Mouse (Mus musculus) hindbrain, embryonic 13.5 days (tissue): Measurements from ENCODE around the gene Pltp. TPM values are rescaled to one million over a fixed set of nuclear protein-coding genes. Genes with fewer than 3 reads are reported as not detected.
"Not testable (repeated sequence)": the region's sequence is repeated elsewhere in the genome, so short reads cannot be mapped to it uniquely, and the experiment has no call there.

ENCODE experiments used
- ATAC-seq: fragments of 200-750 bp; cut with Nextera tagmentation; 2 replicates; pipeline ENCODE4 v1.8.0; 2017; ENCODE audit warnings: moderate TSS enrichment; ENCODE audit not compliant: low FRiP score
- H3K27ac ChIP-seq: fragments of 300-500 bp; sonication (generic); 2 replicates; pipeline ENCODE4 v1.5.1; 2015; ENCODE audit warnings: inconsistent platforms, mild to moderate bottlenecking, moderate library complexity
- H3K27me3 ChIP-seq: fragments of 300-500 bp; sonication (generic); 2 replicates; pipeline ENCODE4 v1.6.1; 2015; ENCODE audit warnings: mild to moderate bottlenecking, inconsistent platforms
- H3K36me3 ChIP-seq: fragments of 300-500 bp; sonication (generic); 2 replicates; pipeline ENCODE4 v1.6.1; 2015; ENCODE audit warnings: mild to moderate bottlenecking, inconsistent platforms
- H3K4me1 ChIP-seq: fragments of 300-500 bp; sonication (generic); replicated peaks from 2 replicates; pipeline ENCODE4 v1.6.1; 2015; ENCODE audit warnings: inconsistent platforms
- H3K4me2 ChIP-seq: fragments of 300-500 bp; sonication (generic); 2 replicates; pipeline ENCODE4 v1.6.1; 2015; ENCODE audit warnings: inconsistent platforms, mild to moderate bottlenecking, moderate library complexity
- H3K4me3 ChIP-seq: fragments of 300-500 bp; sonication (generic); 2 replicates; pipeline ENCODE4 v1.5.1; 2015; ENCODE audit warnings: mild to moderate bottlenecking, inconsistent platforms
- H3K9ac ChIP-seq: fragments of 300-500 bp; sonication (generic); 2 replicates; pipeline ENCODE4 v1.6.1; 2015; ENCODE audit warnings: mild to moderate bottlenecking, inconsistent platforms
- H3K9me3 ChIP-seq: fragments of 300-500 bp; sonication (generic); 2 replicates; pipeline ENCODE4 v1.6.1; 2016; ENCODE audit warnings: inconsistent platforms
- WGBS: fragments of 180-500 bp; shearing (Covaris S2); methylation state at CpG from one replicate; pipeline ENCODE4 v1.1.7; 2015; 5-methylcytosine and 5-hydroxymethylcytosine counted together
- polyA plus RNA-seq: library from polyadenylated mRNA; unstranded; fragments of >200 nt; fragmentation: Nextera tagmentation; extraction: Ambion mirVana; gene quantifications from 2 replicates; pipeline ENCODE4 v1.2.1, GENCODE M21; 2015

The Pltp gene
- polyA plus RNA-seq, 1 experiment from 2014 or later = 127 TPM

DNA sequence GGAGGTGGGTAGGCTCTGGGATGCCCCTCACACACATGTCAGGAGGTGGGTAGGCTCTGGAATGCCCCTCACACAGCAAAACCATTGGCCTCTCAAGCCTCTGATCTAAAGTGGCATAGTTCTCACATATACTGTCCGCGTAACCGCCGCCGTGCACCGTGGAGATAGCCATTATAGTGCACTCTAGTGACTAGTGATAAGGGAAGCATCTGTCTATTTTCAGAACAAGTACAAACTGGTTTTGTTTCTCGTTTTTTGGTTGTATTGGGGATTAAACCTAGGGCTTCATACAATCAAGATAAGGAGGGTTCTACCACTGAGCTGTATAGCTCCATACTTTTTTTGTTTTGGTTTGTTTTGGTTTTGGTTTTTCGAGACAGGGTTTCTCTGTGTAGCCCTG lies 41.7 kb downstream of the Pltp start:
- Histone ChIP-seq H3K27me3 (no peaks in the 10 kb centered on the region), H3K36me3 (peaks cover 37% of the 10 kb centered on the region), H3K9me3 (no peaks in the 10 kb centered on the region), H3K27ac (no peak overlapping the region), H3K4me3 (no peak overlapping the region), H3K9ac (no peak overlapping the region), H3K4me1 (no peaks in the 10 kb centered on the region), H3K4me2 (no peak overlapping the region)
- ATAC-seq = no peak
- 95% methylated on average over 8 of the region's 8 CpGs for WGBS

DNA sequence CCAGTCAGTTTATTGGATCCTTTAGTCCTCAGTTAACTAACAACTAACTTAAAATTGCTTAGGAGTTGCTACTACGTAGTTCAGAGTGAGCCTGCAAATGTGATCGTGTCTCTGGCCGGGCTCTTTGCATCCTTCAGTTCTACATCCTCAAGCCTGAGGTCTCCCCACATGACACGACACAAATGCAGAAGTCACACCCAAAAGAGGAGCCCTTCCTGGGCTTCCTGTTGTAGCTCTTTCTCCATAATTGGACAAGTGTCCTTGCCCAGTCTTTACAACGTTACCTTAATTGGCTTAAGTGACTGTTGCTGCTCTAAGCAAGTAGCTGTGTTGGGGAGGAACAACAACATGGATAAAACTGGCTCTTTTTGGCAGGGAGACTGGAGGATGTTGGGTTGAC lies 42.2 kb downstream of the Pltp start:
- no peaks in the 10 kb centered on the region for H3K27me3 ChIP-seq
- H3K4me1 ChIP-seq = no peaks in the 10 kb centered on the region
- WGBS = 94% methylated on average over 5 of the region's 5 CpGs
- no peak overlapping the region for H3K4me3 ChIP-seq
- H3K4me2 ChIP-seq = no peak overlapping the region
- ATAC-seq = no peak
- H3K9me3 ChIP-seq = no peaks in the 10 kb centered on the region
- H3K36me3 ChIP-seq = peaks cover 32% of the 10 kb centered on the region
- no peak overlapping the region for H3K27ac ChIP-seq
- no peak overlapping the region for H3K9ac ChIP-seq

GRCm38 (mm10) chr2:164813557-164813956 lies 44.0 kb downstream of the Pltp start:
- H3K4me2 ChIP-seq = no peak overlapping the region
- no peak overlapping the region for H3K27ac ChIP-seq
- peaks cover 39% of the 10 kb centered on the region for H3K36me3 ChIP-seq
- no peaks in the 10 kb centered on the region for H3K27me3 ChIP-seq
- H3K4me3 ChIP-seq = no peak overlapping the region
- no peaks in the 10 kb centered on the region for H3K4me1 ChIP-seq
- WGBS = 76% methylated on average over 2 of the region's 2 CpGs
- ATAC-seq = no peak
- H3K9ac ChIP-seq = no peak overlapping the region; the same call in 1 of the 2 replicates
- H3K9me3 ChIP-seq = no peaks in the 10 kb centered on the region

- Histone ChIP-seq H3K27me3 (no peaks in the 10 kb centered on the region), H3K4me2 (peak overlapping the region; percentile 66), H3K9ac (no peak overlapping the region), H3K36me3 (peaks cover 25% of the 10 kb centered on the region), H3K4me3 (peak overlapping the region; percentile 84; the same call in 1 of the 2 replicates), H3K9me3 (no peaks in the 10 kb centered on the region), H3K27ac (no peak overlapping the region), H3K4me1 (peaks cover 49% of the 10 kb centered on the region)
- WGBS = 86% methylated on average over 7 of the region's 7 CpGs
- ATAC-seq = no peak
Observed at GRCm38 (mm10) chr2:164806614-164807013, 50.9 kb downstream of the Pltp start.

DNA sequence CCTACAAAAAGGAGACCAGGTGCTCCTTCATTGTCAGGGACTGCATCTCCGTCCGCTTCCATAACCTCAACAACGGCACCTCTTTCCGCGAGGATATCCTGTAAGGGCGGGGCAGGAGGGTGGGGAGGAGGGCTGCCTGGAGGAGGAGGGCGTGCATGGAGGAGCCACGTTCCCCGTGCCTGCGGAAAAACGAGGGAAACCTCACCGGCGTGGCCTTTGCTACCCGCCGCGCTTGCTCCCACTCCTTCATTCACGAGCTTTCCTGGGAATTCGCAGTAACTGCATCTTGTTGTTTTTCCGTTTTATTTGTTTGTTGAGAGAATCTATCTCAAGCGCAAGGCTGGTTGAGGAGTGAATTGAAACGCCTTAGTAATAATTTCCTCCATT lies 52.2 kb downstream of the Pltp start:
- 1% methylated on average over 21 of the region's 21 CpGs for WGBS

DNA sequence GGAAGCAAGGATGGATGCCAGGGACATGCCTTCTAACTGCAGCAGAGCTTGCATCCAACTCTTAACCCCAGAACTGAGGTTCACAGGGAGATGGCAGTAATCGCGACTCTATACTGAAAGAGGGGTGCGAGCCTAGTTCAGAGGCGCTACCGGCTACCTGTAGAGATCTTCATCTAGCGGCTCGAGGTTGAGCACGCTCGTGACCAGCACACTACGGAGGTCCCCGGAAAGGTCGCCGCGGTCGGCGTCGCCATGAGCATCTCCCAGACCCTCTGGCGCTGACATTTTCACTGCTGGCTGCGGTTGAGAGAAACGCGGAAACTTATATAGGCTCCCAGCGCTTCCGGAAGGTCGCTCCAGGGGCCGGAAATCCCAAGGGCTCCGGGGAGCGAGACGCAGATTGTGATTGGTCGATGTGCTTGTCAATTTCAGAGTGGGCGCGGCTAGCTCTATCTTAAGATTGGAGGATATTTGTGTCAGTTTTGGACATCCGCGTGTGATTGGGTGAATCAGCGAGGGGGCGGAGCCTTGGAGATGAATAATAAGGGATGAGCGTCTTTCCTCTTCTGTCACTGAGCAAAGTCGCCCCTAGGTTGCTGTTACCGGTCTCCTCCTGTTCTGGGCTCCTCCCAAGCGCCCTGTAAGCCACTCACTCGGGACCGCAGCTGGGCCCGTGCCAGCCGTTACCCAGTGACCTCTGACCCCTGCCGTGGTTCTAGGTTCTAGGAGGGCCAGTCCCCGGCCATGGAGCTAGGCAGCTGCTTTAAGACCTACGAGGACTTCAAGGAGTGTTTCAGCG lies 52.8 kb downstream of the Pltp start, which contains the start of the genes Acot8 and Zswim3:
Acot8 (minus strand) TSS at position 350 of the 799 bp plus-strand sequence.
Zswim3 (plus strand) TSS at position 566 of the 799 bp plus-strand sequence.
- H3K27me3 ChIP-seq = no peaks in the 10 kb centered on the region
- H3K9ac ChIP-seq = peak within 1 kb of the TSS; percentile 85
- no peaks in the 10 kb centered on the region for H3K9me3 ChIP-seq
- H3K4me2 ChIP-seq = peak within 1 kb of the TSS; percentile 70
- peak within 1 kb of the TSS; percentile 84 for H3K4me3 ChIP-seq
- peak within 1 kb of the TSS; percentile 93 for H3K27ac ChIP-seq
- under 1% methylated on average over 46 of the region's 47 CpGs for WGBS
- H3K4me1 ChIP-seq = peaks cover 49% of the 10 kb centered on the region
- ATAC-seq = peak; percentile 96
- H3K36me3 ChIP-seq = peaks cover 37% of the 10 kb centered on the region

More for the DNA sequence above, 52.2 kb downstream of the Pltp start:
- H3K36me3 ChIP-seq = peaks cover 38% of the 10 kb centered on the region
- peak overlapping the region; percentile 93 for H3K27ac ChIP-seq
- H3K9me3 ChIP-seq = no peaks in the 10 kb centered on the region
- H3K9ac ChIP-seq = peak overlapping the region; percentile 85
- ATAC-seq = no peak
- H3K4me2 ChIP-seq = peak overlapping the region; percentile 66
- H3K27me3 ChIP-seq = no peaks in the 10 kb centered on the region
- H3K4me1 ChIP-seq = peaks cover 49% of the 10 kb centered on the region
- H3K4me3 ChIP-seq = peak overlapping the region; percentile 84

DNA sequence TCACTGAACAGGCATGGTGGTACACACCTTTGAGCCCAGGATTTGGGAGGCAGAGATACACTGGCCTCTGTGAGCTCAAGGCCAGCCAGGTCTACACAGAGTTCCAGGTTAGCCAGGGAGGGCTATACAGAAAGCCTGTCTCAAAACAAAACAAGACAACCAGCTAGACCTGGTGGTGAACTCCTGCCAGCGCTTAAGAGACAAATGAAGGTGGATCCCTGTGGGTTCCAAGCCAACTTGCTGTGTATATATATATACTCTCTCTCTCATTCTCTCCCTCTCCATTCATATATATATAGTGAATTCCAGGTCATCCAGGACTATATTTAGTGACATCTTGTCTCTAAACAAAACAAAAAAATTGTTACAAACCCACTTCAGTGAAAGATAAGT lies 53.6 kb downstream of the Pltp start:
- H3K27ac ChIP-seq = peak overlapping the region; percentile 86
- no peaks in the 10 kb centered on the region for H3K9me3 ChIP-seq
- no peak for ATAC-seq
- peak overlapping the region; percentile 84 for H3K9ac ChIP-seq
- peaks cover 37% of the 10 kb centered on the region for H3K36me3 ChIP-seq
- peaks cover 49% of the 10 kb centered on the region for H3K4me1 ChIP-seq
- H3K4me3 ChIP-seq = peak overlapping the region; percentile 84
- H3K27me3 ChIP-seq = no peaks in the 10 kb centered on the region
- peak overlapping the region; percentile 70 for H3K4me2 ChIP-seq
- WGBS = 44% methylated on average over 1 of the region's 1 CpGs

- H3K27me3 ChIP-seq = no peaks in the 10 kb centered on the region
- ATAC-seq = no peak
- H3K4me3 ChIP-seq = peak overlapping the region; percentile 84
- peaks cover 36% of the 10 kb centered on the region for H3K36me3 ChIP-seq
- peak overlapping the region; percentile 70 for H3K4me2 ChIP-seq
- WGBS = 93% methylated on average over 16 of the region's 16 CpGs
- peak overlapping the region; percentile 84 for H3K9ac ChIP-seq
- peaks cover 49% of the 10 kb centered on the region for H3K4me1 ChIP-seq
- H3K9me3 ChIP-seq = no peaks in the 10 kb centered on the region
- no peak overlapping the region for H3K27ac ChIP-seq
Observed at GRCm38 (mm10) chr2:164803201-164803920, 54.1 kb downstream of the Pltp start.

DNA sequence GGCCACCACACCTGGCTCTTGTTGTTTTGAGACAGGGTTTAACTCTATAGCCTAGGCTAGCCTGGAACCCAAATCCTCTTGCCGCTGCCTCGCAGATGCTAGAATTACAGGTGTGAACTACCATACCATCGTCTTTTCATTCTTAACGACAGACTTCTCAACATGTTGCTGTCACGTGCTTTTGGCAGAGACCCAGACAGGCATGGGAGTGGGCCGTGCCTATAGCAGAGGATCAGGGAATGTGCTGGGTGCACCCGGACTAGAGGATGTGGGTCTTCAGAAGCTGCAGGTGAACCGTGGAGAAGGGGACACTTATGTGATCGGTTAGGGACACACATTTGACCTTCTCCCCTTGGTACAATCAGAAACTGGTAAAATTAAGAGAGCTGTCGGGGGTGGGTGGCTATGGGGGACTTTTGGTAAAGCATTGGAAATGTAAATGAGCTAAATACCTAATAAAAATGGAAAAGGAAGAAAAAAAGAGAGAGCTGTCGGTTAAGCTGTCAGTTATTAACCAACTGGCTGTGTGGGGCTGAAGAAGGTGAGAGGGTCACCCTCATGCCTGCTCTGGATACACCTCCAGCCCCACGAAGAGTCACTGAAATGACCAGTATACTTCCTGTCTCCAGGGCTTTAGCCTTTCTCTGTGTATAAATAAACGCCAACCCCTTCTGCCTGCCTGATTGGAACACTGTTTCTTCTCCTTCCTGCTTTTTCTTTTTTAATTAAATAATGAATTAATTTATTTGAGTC lies 57.1 kb downstream of the Pltp start:
- Histone ChIP-seq H3K27me3 (no peaks in the 10 kb centered on the region), H3K4me3 (no peak overlapping the region), H3K4me1 (peaks cover 24% of the 10 kb centered on the region), H3K9me3 (no peaks in the 10 kb centered on the region), H3K4me2 (no peak overlapping the region), H3K36me3 (peaks cover 63% of the 10 kb centered on the region), H3K27ac (no peak overlapping the region), H3K9ac (no peak overlapping the region)
- no peak for ATAC-seq
- WGBS = 90% methylated on average over 13 of the region's 13 CpGs

GRCm38 (mm10) chr2:164798554-164798953 lies 59.0 kb downstream of the Pltp start:
- not testable (repeated sequence) for H3K4me2 ChIP-seq, H3K27ac ChIP-seq, H3K9ac ChIP-seq, H3K27me3 ChIP-seq, H3K9me3 ChIP-seq, ATAC-seq, H3K4me3 ChIP-seq
- WGBS = 84% methylated on average over 6 of the region's 6 CpGs
- Histone ChIP-seq H3K36me3 (peaks cover 78% of the 10 kb centered on the region), H3K4me1 (peaks cover 16% of the 10 kb centered on the region)

DNA sequence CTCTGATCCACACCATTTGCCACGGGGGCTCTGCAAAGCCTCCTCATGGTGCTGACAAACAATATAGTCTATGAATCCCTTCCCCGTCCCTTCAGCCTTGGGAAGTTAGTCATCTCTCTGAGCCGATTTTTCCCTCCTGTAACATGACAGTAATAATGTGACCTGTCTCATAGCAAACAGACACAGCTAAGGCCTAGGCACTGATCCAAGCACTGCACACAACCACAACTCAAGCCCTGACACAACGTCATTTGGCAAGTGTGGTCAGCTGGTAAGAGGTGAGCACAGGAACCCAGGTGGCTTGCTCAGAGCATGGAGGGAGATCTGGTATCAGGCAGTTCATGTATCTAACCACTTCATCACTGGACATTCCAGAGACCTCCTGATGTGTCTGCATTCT lies 61.6 kb downstream of the Pltp start:
- Histone ChIP-seq H3K27me3 (no peaks in the 10 kb centered on the region), H3K4me2 (no peak overlapping the region), H3K9ac (no peak overlapping the region), H3K4me3 (no peak overlapping the region), H3K27ac (no peak overlapping the region), H3K36me3 (peaks cover 91% of the 10 kb centered on the region), H3K9me3 (no peaks in the 10 kb centered on the region), H3K4me1 (no peaks in the 10 kb centered on the region)
- 87% methylated on average over 4 of the region's 4 CpGs for WGBS
- ATAC-seq = no peak

GRCm38 (mm10) chr2:164794293-164794692 lies 63.2 kb downstream of the Pltp start:
- ATAC-seq = peak; percentile 64; the same call in 1 of the 2 replicates

More at GRCm38 (mm10) chr2:164794293-164794692, 63.2 kb downstream of the Pltp start:
- Histone ChIP-seq H3K9ac (no peak overlapping the region), H3K27ac (no peak overlapping the region), H3K4me2 (no peak overlapping the region), H3K4me1 (no peaks in the 10 kb centered on the region), H3K27me3 (no peaks in the 10 kb centered on the region), H3K9me3 (no peaks in the 10 kb centered on the region), H3K4me3 (no peak overlapping the region), H3K36me3 (peaks cover 82% of the 10 kb centered on the region)
- WGBS = 36% methylated on average over 5 of the region's 5 CpGs
